Mouse (Mus musculus): ENCODE measurements at regions not wholly inside any gene's neighbourhood (a gene's known extent, or its start where the extent isn't known, plus 50 kb on each side); places are given as distances from the start of the nearest gene placed in this dataset.

GRCm38 (mm10) chr16:25140164-25140563 is 146.5 kb upstream of the Tprg start:
- H3K4me1 ChIP-seq (ENCODE audit: control insufficient read depth, insufficient read depth, low read length), result no peaks in the 10 kb centered on the region
- H3K36me3 ChIP-seq (ENCODE audit: control insufficient read depth, insufficient read depth, low read length), result no peaks in the 10 kb centered on the region
- H3K4me3 ChIP-seq (ENCODE audit: low read depth, low read length), result no peak overlapping the region
- 41% methylated on average over 4 of the region's 4 CpGs for WGBS
- peaks cover 4% of the 10 kb centered on the region; the same call in 1 of the 2 replicates for H3K9me3 ChIP-seq (ENCODE audit: control insufficient read depth, low read depth, low read length)
- no peak overlapping the region for H3K4me2 ChIP-seq (replicated peaks; ENCODE audit: low read depth, low read length)
- no peak overlapping the region for H3K9ac ChIP-seq (replicated peaks; ENCODE audit: low read depth, low read length)
- H3K27ac ChIP-seq (ENCODE audit: low read length), result no peak overlapping the region
- no peak for ATAC-seq (ENCODE audit: insufficient number of reproducible peaks, insufficient read depth, low FRiP score, low read depth)
- no peaks in the 10 kb centered on the region for H3K27me3 ChIP-seq (ENCODE audit: control insufficient read depth, insufficient read depth, low read length)

GRCm38 (mm10) chr16:25147486-25147885 is 139.1 kb upstream of the Tprg start:
- H3K27me3 ChIP-seq (ENCODE audit: control insufficient read depth, insufficient read depth, low read length), result no peaks in the 10 kb centered on the region
- no peak for ATAC-seq (ENCODE audit: insufficient number of reproducible peaks, insufficient read depth, low FRiP score, low read depth)
- no peak overlapping the region for H3K27ac ChIP-seq (ENCODE audit: low read length)
- no peak overlapping the region for H3K9ac ChIP-seq (replicated peaks; ENCODE audit: low read depth, low read length)
- H3K4me3 ChIP-seq (ENCODE audit: low read depth, low read length), result no peak overlapping the region
- no peaks in the 10 kb centered on the region for H3K36me3 ChIP-seq (ENCODE audit: control insufficient read depth, insufficient read depth, low read length)
- H3K4me2 ChIP-seq (replicated peaks; ENCODE audit: low read depth, low read length), result no peak overlapping the region
- H3K4me1 ChIP-seq (ENCODE audit: control insufficient read depth, insufficient read depth, low read length), result no peaks in the 10 kb centered on the region
- WGBS, result 68% methylated on average over 4 of the region's 4 CpGs
- peaks cover under 1% of the 10 kb centered on the region; the same call in 1 of the 2 replicates for H3K9me3 ChIP-seq (ENCODE audit: control insufficient read depth, low read depth, low read length)

- no peak overlapping the region for H3K9ac ChIP-seq (replicated peaks; ENCODE audit: low read depth, low read length)
- no peaks in the 10 kb centered on the region for H3K4me1 ChIP-seq (ENCODE audit: control insufficient read depth, insufficient read depth, low read length)
- no peak for ATAC-seq (ENCODE audit: insufficient number of reproducible peaks, insufficient read depth, low FRiP score, low read depth)
- H3K9me3 ChIP-seq (ENCODE audit: control insufficient read depth, low read depth, low read length), result no peaks in the 10 kb centered on the region
- H3K4me3 ChIP-seq (ENCODE audit: low read depth, low read length), result no peak overlapping the region
- no peak overlapping the region for H3K4me2 ChIP-seq (replicated peaks; ENCODE audit: low read depth, low read length)
- H3K36me3 ChIP-seq (ENCODE audit: control insufficient read depth, insufficient read depth, low read length), result no peaks in the 10 kb centered on the region
- H3K27ac ChIP-seq (ENCODE audit: low read length), result no peak overlapping the region
- WGBS, result 91% methylated on average over 1 of the region's 1 CpGs
- H3K27me3 ChIP-seq (ENCODE audit: control insufficient read depth, insufficient read depth, low read length), result no peaks in the 10 kb centered on the region
Measured at GRCm38 (mm10) chr16:25149186-25149585, 137.4 kb upstream of the Tprg start.

GRCm38 (mm10) chr16:25176870-25177269 is 109.7 kb upstream of the Tprg start:
- Histone ChIP-seq H3K36me3 (ENCODE audit: control insufficient read depth, insufficient read depth, low read length) (no peaks in the 10 kb centered on the region), H3K4me1 (ENCODE audit: control insufficient read depth, insufficient read depth, low read length) (no peaks in the 10 kb centered on the region), H3K4me3 (ENCODE audit: low read depth, low read length) (no peak overlapping the region), H3K27ac (ENCODE audit: low read length) (no peak overlapping the region), H3K9ac (replicated peaks; ENCODE audit: low read depth, low read length) (no peak overlapping the region), H3K4me2 (replicated peaks; ENCODE audit: low read depth, low read length) (no peak overlapping the region), H3K9me3 (ENCODE audit: control insufficient read depth, low read depth, low read length) (no peaks in the 10 kb centered on the region), H3K27me3 (ENCODE audit: control insufficient read depth, insufficient read depth, low read length) (no peaks in the 10 kb centered on the region)
- no peak for ATAC-seq (ENCODE audit: insufficient number of reproducible peaks, insufficient read depth, low FRiP score, low read depth)

GRCm38 (mm10) chr16:25178055-25178454 is 108.6 kb upstream of the Tprg start:
- H3K27me3 ChIP-seq (ENCODE audit: control insufficient read depth, insufficient read depth, low read length), result no peaks in the 10 kb centered on the region
- WGBS, result 82% methylated on average over 2 of the region's 2 CpGs
- no peak for ATAC-seq (ENCODE audit: insufficient number of reproducible peaks, insufficient read depth, low FRiP score, low read depth)
- H3K4me2 ChIP-seq (replicated peaks; ENCODE audit: low read depth, low read length), result no peak overlapping the region
- no peak overlapping the region for H3K4me3 ChIP-seq (ENCODE audit: low read depth, low read length)
- no peaks in the 10 kb centered on the region for H3K36me3 ChIP-seq (ENCODE audit: control insufficient read depth, insufficient read depth, low read length)
- no peaks in the 10 kb centered on the region for H3K9me3 ChIP-seq (ENCODE audit: control insufficient read depth, low read depth, low read length)
- H3K9ac ChIP-seq (replicated peaks; ENCODE audit: low read depth, low read length), result no peak overlapping the region
- no peaks in the 10 kb centered on the region for H3K4me1 ChIP-seq (ENCODE audit: control insufficient read depth, insufficient read depth, low read length)
- no peak overlapping the region for H3K27ac ChIP-seq (ENCODE audit: low read length)

GRCm38 (mm10) chr16:25181939-25182338 is 104.7 kb upstream of the Tprg start:
- no peaks in the 10 kb centered on the region for H3K36me3 ChIP-seq (ENCODE audit: control insufficient read depth, insufficient read depth, low read length)
- no peaks in the 10 kb centered on the region for H3K9me3 ChIP-seq (ENCODE audit: control insufficient read depth, low read depth, low read length)
- WGBS, result 93% methylated on average over 6 of the region's 6 CpGs
- H3K4me3 ChIP-seq (ENCODE audit: low read depth, low read length), result no peak overlapping the region
- H3K27ac ChIP-seq (ENCODE audit: low read length), result no peak overlapping the region
- H3K4me1 ChIP-seq (ENCODE audit: control insufficient read depth, insufficient read depth, low read length), result no peaks in the 10 kb centered on the region
- no peak for ATAC-seq (ENCODE audit: insufficient number of reproducible peaks, insufficient read depth, low FRiP score, low read depth)
- no peak overlapping the region for H3K9ac ChIP-seq (replicated peaks; ENCODE audit: low read depth, low read length)
- H3K4me2 ChIP-seq (replicated peaks; ENCODE audit: low read depth, low read length), result no peak overlapping the region
- H3K27me3 ChIP-seq (ENCODE audit: control insufficient read depth, insufficient read depth, low read length), result no peaks in the 10 kb centered on the region

GRCm38 (mm10) chr16:25197079-25197478 is 89.5 kb upstream of the Tprg start:
- no peak overlapping the region for H3K4me2 ChIP-seq (replicated peaks; ENCODE audit: low read depth, low read length)
- no peaks in the 10 kb centered on the region for H3K36me3 ChIP-seq (ENCODE audit: control insufficient read depth, insufficient read depth, low read length)
- 92% methylated on average over 5 of the region's 5 CpGs for WGBS
- no peaks in the 10 kb centered on the region for H3K27me3 ChIP-seq (ENCODE audit: control insufficient read depth, insufficient read depth, low read length)
- no peaks in the 10 kb centered on the region for H3K4me1 ChIP-seq (ENCODE audit: control insufficient read depth, insufficient read depth, low read length)
- no peak overlapping the region for H3K9ac ChIP-seq (replicated peaks; ENCODE audit: low read depth, low read length)
- no peak overlapping the region for H3K27ac ChIP-seq (ENCODE audit: low read length)
- no peak overlapping the region for H3K4me3 ChIP-seq (ENCODE audit: low read depth, low read length)
- no peaks in the 10 kb centered on the region for H3K9me3 ChIP-seq (ENCODE audit: control insufficient read depth, low read depth, low read length)
- no peak for ATAC-seq (ENCODE audit: insufficient number of reproducible peaks, insufficient read depth, low FRiP score, low read depth)

- no peak overlapping the region for H3K4me2 ChIP-seq (replicated peaks; ENCODE audit: low read depth, low read length)
Measured at GRCm38 (mm10) chr16:25198844-25199243, 87.8 kb upstream of the Tprg start.

GRCm38 (mm10) chr16:25199984-25200383 is 86.6 kb upstream of the Tprg start:
- no peak overlapping the region for H3K27ac ChIP-seq (ENCODE audit: low read length)
- no peaks in the 10 kb centered on the region for H3K27me3 ChIP-seq (ENCODE audit: control insufficient read depth, insufficient read depth, low read length)
- no peaks in the 10 kb centered on the region for H3K4me1 ChIP-seq (ENCODE audit: control insufficient read depth, insufficient read depth, low read length)
- no peaks in the 10 kb centered on the region for H3K9me3 ChIP-seq (ENCODE audit: control insufficient read depth, low read depth, low read length)
- no peak overlapping the region for H3K4me2 ChIP-seq (replicated peaks; ENCODE audit: low read depth, low read length)
- no peaks in the 10 kb centered on the region for H3K36me3 ChIP-seq (ENCODE audit: control insufficient read depth, insufficient read depth, low read length)
- no peak overlapping the region for H3K9ac ChIP-seq (replicated peaks; ENCODE audit: low read depth, low read length)
- no peak overlapping the region for H3K4me3 ChIP-seq (ENCODE audit: low read depth, low read length)
- no peak for ATAC-seq (ENCODE audit: insufficient number of reproducible peaks, insufficient read depth, low FRiP score, low read depth)

More at GRCm38 (mm10) chr16:25198844-25199243, 87.8 kb upstream of the Tprg start:
- Histone ChIP-seq H3K27ac (ENCODE audit: low read length) (no peak overlapping the region), H3K36me3 (ENCODE audit: control insufficient read depth, insufficient read depth, low read length) (no peaks in the 10 kb centered on the region), H3K9me3 (ENCODE audit: control insufficient read depth, low read depth, low read length) (no peaks in the 10 kb centered on the region), H3K9ac (replicated peaks; ENCODE audit: low read depth, low read length) (no peak overlapping the region), H3K27me3 (ENCODE audit: control insufficient read depth, insufficient read depth, low read length) (no peaks in the 10 kb centered on the region), H3K4me3 (ENCODE audit: low read depth, low read length) (no peak overlapping the region), H3K4me1 (ENCODE audit: control insufficient read depth, insufficient read depth, low read length) (no peaks in the 10 kb centered on the region)
- no peak for ATAC-seq (ENCODE audit: insufficient number of reproducible peaks, insufficient read depth, low FRiP score, low read depth)
- 55% methylated on average over 3 of the region's 3 CpGs for WGBS
